Mouse (Mus musculus) lung, adult 2 months (tissue): ENCODE data around the gene Sept8. TPM values are rescaled to one million over a fixed set of nuclear protein-coding genes. Genes with fewer than 3 reads are reported as not detected.
A peak's percentile ranks its signal among the peaks of the same experiment; 100 is the strongest.
"Not testable (repeated sequence)": the region's sequence is repeated elsewhere in the genome, so short reads cannot be mapped to it uniquely, and the experiment has no call there.

Source experiments
- DNase-seq: peaks from one replicate; pipeline ENCODE4 v3.0.0; 2022
- H3K4me1 ChIP-seq: fragments of 200-500 bp; 2 replicates; pipeline ENCODE4 v1.6.1; 2011; ENCODE audit warnings: low read length; ENCODE audit not compliant: control insufficient read depth, insufficient read depth
- H3K4me3 ChIP-seq: fragments of 200-500 bp; replicated peaks from 2 replicates; pipeline ENCODE3; 2011; ENCODE audit warnings: low read depth, mild to moderate bottlenecking, control low read depth, low read length; ENCODE audit errors: extremely low read depth
- CTCF ChIP-seq: fragments of 200-500 bp; IDR thresholded peaks from 2 replicates; pipeline ENCODE4 v1.5.1; 2011; ENCODE audit warnings: mild to moderate bottlenecking, low read length, control low read depth; ENCODE audit not compliant: insufficient read depth
- POLR2A ChIP-seq: fragments of 200-500 bp; IDR thresholded peaks from 2 replicates; pipeline ENCODE4 v1.6.1; 2011; ENCODE audit warnings: low read depth, mild to moderate bottlenecking, control low read depth, low read length, borderline replicate concordance; ENCODE audit errors: extremely low read depth
- WGBS: fragments of 180-500 bp; shearing (Covaris S2); methylation state at CpG from one replicate; pipeline ENCODE4 v1.1.7; 2018; 5-methylcytosine and 5-hydroxymethylcytosine counted together
- polyA plus RNA-seq: library from polyadenylated mRNA; depleted of rRNA; stranded (reverse); fragments of >200 nt; gene quantifications from 2 replicates; pipeline ENCODE4 v1.2.3, GENCODE M21; 2012

Gene Sept8
- polyA plus RNA-seq, 1 experiment = 49.5 TPM

DNA sequence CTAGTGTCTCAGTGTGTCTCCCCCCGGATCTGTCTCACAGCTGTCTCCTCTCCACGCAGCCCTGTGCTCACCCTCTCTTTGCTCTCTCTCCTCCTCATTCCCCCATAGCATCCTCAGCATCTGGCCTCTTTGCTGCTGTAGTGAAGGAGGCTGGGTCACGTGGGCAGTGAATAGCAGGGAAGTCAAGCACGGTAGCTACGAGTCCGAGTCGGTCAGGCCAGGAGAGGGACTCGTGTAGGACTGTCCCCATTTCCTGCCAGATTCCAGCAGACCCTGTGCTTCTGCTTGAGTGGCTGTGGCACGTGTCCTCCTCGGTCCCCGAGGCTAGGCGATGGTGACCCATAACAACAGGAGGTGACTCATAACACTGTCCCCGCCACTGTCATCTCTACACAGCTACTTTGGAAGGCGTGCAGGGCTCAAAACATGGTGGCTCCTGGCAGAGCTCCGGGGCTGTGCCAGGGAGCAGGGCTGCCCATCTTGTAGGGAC lies 20.0 kb downstream of the Sept8 start:
- WGBS = 74% methylated on average over 15 of the region's 15 CpGs
- Histone ChIP-seq H3K4me3 (no peak overlapping the region), H3K4me1 (no peaks in the 10 kb centered on the region)
- no peak for TF ChIP-seq CTCF
- no peak for TF ChIP-seq POLR2A
- DNase-seq = no peak

- no peak for DNase-seq
- Histone ChIP-seq H3K4me3 (no peak overlapping the region), H3K4me1 (no peaks in the 10 kb centered on the region)
- TF ChIP-seq POLR2A = no peak
- no peak for TF ChIP-seq CTCF
- WGBS = 94% methylated on average over 3 of the region's 3 CpGs
Measured at GRCm38 (mm10) chr11:53540394-53540793, 21.3 kb downstream of the Sept8 start.

- Histone ChIP-seq H3K4me3 (no peak overlapping the region), H3K4me1 (no peaks in the 10 kb centered on the region)
- 87% methylated on average over 11 of the region's 11 CpGs for WGBS
- DNase-seq = no peak
- TF ChIP-seq POLR2A (no peak), CTCF (no peak)
Measured at GRCm38 (mm10) chr11:53541222-53541621, 22.2 kb downstream of the Sept8 start.

- no peak for DNase-seq
- Histone ChIP-seq H3K4me1 (peaks cover 2% of the 10 kb centered on the region; the same call in 1 of the 2 replicates), H3K4me3 (no peak overlapping the region)
- WGBS = 61% methylated on average over 7 of the region's 7 CpGs
- no peak for TF ChIP-seq CTCF
- no peak for TF ChIP-seq POLR2A
Measured at GRCm38 (mm10) chr11:53543021-53543420, 24.0 kb downstream of the Sept8 start.

- Histone ChIP-seq H3K4me1 (peaks cover 2% of the 10 kb centered on the region; the same call in 1 of the 2 replicates), H3K4me3 (no peak overlapping the region)
- no peak for DNase-seq
- no peak for TF ChIP-seq CTCF
- TF ChIP-seq POLR2A = no peak
- WGBS = 67% methylated on average over 6 of the region's 6 CpGs
Measured at GRCm38 (mm10) chr11:53546271-53546670, 27.2 kb downstream of the Sept8 start.

DNA sequence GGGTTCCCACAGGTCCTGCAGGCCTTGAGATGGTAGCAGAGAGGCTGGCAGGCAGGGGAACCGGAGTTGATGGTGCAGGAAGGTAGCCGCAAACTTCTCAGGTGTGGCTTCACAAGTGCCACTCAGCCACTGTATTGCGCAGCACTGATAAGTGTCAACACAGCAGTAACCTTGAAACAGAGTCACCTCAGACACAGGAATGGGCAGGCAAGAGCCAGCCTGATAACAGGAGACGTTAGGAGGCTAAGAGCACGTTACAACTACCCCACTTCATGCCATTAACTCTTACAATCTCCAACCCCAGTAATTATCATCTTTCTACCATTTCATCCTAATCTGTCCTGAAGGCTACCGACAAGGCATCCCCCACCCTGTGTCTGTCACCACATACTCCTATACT lies 28.5 kb downstream of the Sept8 start:
- Histone ChIP-seq H3K4me3 (no peak overlapping the region), H3K4me1 (peaks cover 2% of the 10 kb centered on the region; the same call in 1 of the 2 replicates)
- TF ChIP-seq CTCF (no peak), POLR2A (no peak)
- DNase-seq = peak; percentile 64
- WGBS = 63% methylated on average over 6 of the region's 6 CpGs

DNA sequence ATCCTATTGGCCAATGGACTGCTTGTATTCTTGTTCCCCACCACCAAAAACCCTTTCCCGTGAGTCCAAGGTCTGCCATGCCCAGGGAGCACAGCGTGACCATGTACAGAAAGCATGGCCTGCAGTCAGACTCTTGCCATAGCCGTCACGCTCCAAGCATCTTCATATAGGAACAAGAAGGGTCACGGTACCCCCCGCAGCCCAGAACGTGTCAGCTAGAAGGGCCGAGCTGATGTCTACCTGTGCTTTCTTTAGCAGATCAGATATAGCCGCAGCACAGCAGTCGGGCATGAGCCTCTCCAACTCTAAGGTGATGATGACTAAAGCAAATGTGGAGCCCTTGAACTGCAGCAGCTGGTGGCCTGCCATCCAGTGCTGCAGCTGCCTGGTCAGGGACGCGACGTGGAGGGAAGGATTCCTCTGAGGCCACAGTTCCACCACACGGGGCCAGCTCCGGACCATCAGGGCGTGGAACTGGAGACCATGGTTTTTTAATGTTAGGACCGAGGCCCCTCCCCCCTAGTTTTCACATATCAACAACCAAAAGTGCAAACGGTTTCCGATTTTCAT lies 29.1 kb downstream of the Sept8 start:
- Histone ChIP-seq H3K4me1 (peaks cover 2% of the 10 kb centered on the region; the same call in 1 of the 2 replicates), H3K4me3 (no peak overlapping the region)
- WGBS = 76% methylated on average over 19 of the region's 19 CpGs
- DNase-seq = no peak
- TF ChIP-seq POLR2A (no peak), CTCF (no peak)

- DNase-seq = no peak
- TF ChIP-seq POLR2A (no peak), CTCF (no peak)
- 94% methylated on average over 1 of the region's 1 CpGs for WGBS
- H3K4me1 ChIP-seq = peaks cover 2% of the 10 kb centered on the region; the same call in 1 of the 2 replicates
- no peak overlapping the region for H3K4me3 ChIP-seq
Measured at GRCm38 (mm10) chr11:53550714-53551113, 31.7 kb downstream of the Sept8 start.

DNA sequence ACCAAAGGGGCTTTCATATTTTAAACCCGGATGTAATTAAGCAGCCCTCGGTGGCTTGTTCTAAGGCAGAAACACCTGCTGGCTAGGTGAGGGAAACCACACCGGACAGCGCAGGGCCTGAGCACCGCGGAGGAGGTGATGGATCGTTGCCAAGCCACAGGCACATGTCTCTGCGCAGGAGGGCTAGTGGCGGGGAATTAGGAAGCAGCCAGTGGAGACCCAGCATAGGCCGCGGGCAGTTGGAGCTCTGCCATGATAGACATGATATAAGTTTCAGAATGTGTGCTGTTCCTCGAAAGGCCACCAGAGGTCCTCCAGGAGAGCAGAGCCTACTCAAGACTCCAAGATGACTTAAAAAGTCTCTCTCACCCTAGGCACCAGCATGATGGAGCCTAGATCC lies 32.7 kb downstream of the Sept8 start:
- TF ChIP-seq CTCF = no peak
- Histone ChIP-seq H3K4me3 (no peak overlapping the region), H3K4me1 (peaks cover 2% of the 10 kb centered on the region; the same call in 1 of the 2 replicates)
- WGBS = 63% methylated on average over 12 of the region's 12 CpGs
- no peak for DNase-seq

GRCm38 (mm10) chr11:53556529-53556928 lies 37.5 kb downstream of the Sept8 start:
- H3K4me1 ChIP-seq, H3K4me3 ChIP-seq, DNase-seq: not testable (repeated sequence)
- 91% methylated on average over 9 of the region's 20 CpGs for WGBS

GRCm38 (mm10) chr11:53557992-53558391 lies 38.9 kb downstream of the Sept8 start:
- WGBS = 97% methylated on average over 1 of the region's 3 CpGs
- not testable (repeated sequence) for H3K4me1 ChIP-seq, DNase-seq, H3K4me3 ChIP-seq

DNA sequence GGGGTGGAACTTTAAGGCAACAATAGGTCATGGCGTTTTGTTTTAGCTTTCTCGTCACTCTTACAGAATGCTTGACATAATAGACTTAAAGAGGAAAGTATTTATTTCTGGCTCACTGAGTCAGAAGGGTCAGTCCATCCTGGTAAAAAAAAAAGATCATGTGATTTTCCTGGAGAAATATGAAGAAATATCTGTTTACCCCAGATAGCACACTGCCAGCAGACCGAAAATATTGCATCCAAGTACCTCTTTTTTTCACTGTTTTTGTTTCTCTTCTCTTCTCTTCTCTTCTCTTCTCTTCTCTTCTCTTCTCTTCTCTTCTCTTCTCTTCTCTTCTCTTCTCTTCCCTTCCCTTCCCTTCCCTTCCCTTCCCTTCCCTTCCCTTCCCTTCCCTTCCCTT lies 40.9 kb downstream of the Sept8 start:
- not testable (repeated sequence) for H3K4me3 ChIP-seq, H3K4me1 ChIP-seq, DNase-seq
- WGBS = 34% methylated on average over 2 of the region's 3 CpGs
